Mouse (Mus musculus) liver, adult 2 months (tissue): ENCODE results near the gene Mef2c. TPM values are rescaled to one million over a fixed set of nuclear protein-coding genes. Genes with fewer than 3 reads are reported as not detected.

Experiments used
- DNase-seq: peaks from one replicate; pipeline ENCODE4 v3.0.0-alpha.2; 2011; ENCODE audit warnings: low read depth, low spot score; ENCODE audit errors: extremely low read depth
- H3K27ac ChIP-seq: fragments of 200-500 bp; replicated peaks from 2 replicates; pipeline ENCODE4 v1.5.1; 2012; ENCODE audit warnings: low read depth, mild to moderate bottlenecking, control low read depth, inconsistent platforms, low read length; ENCODE audit not compliant: insufficient read depth
- H3K27me3 ChIP-seq: fragments of 200-500 bp; 2 replicates; pipeline ENCODE4 v1.6.1; 2012; ENCODE audit warnings: mild to moderate bottlenecking, moderate library complexity, low read length, inconsistent platforms; ENCODE audit not compliant: control insufficient read depth, insufficient read depth
- H3K36me3 ChIP-seq: fragments of 200-500 bp; 2 replicates; pipeline ENCODE4 v1.6.1; 2012; ENCODE audit warnings: low read length, inconsistent platforms; ENCODE audit not compliant: control insufficient read depth, insufficient read depth
- H3K4me1 ChIP-seq: fragments of 200-500 bp; 2 replicates; pipeline ENCODE4 v1.6.1; 2011; ENCODE audit warnings: low read length; ENCODE audit not compliant: control insufficient read depth, insufficient read depth
- H3K4me3 ChIP-seq: fragments of 200-500 bp; 2 replicates; pipeline ENCODE4 v1.5.1; 2011; ENCODE audit warnings: low read depth, mild to moderate bottlenecking, control low read depth, low read length, moderate library complexity; ENCODE audit not compliant: insufficient read depth
- H3K79me2 ChIP-seq: fragments of 200-500 bp; 2 replicates; pipeline ENCODE4 v1.6.1; 2012; ENCODE audit warnings: inconsistent platforms, mild to moderate bottlenecking, low read length, moderate library complexity; ENCODE audit not compliant: control insufficient read depth, insufficient read depth
- H3K9ac ChIP-seq: fragments of 200-500 bp; 2 replicates; pipeline ENCODE4 v1.6.1; 2012; ENCODE audit warnings: low read depth, mild to moderate bottlenecking, control low read depth, inconsistent platforms, low read length
- CTCF ChIP-seq: fragments of 200-500 bp; IDR thresholded peaks from 2 replicates; pipeline ENCODE4 v1.5.1; 2011; ENCODE audit warnings: low read depth, low read length, control low read depth
- POLR2A ChIP-seq: fragments of 200-500 bp; IDR thresholded peaks from 2 replicates; pipeline ENCODE4 v1.6.1; 2011; ENCODE audit warnings: low read length, control low read depth; ENCODE audit not compliant: insufficient read depth; ENCODE audit errors: extremely low read depth
- WGBS: fragments of 180-500 bp; shearing (Covaris S2); methylation state at CpG from one replicate; pipeline ENCODE4 v1.1.7; 2018; 5-methylcytosine and 5-hydroxymethylcytosine counted together
- polyA plus RNA-seq: library from polyadenylated mRNA; depleted of rRNA; stranded (reverse); fragments of >200 nt; gene quantifications from 2 replicates; pipeline ENCODE4 v1.2.3, GENCODE M21; 2012
- total RNA-seq: library from RNA; depleted of rRNA; stranded (reverse); fragments of >200 nt; gene quantifications from 2 replicates; pipeline ENCODE4 v1.2.3, GENCODE M21; 2014

Gene Mef2c
- total and polyA plus RNA-seq, 2 experiments, result 1.3 to 3.9 TPM

GRCm38 (mm10) chr13:83551259-83551658, 47.4 kb downstream of the Mef2c start:
- no peak for DNase-seq
- no peak overlapping the region for H3K27ac ChIP-seq
- TF ChIP-seq CTCF (no peak), POLR2A (no peak)

GRCm38 (mm10) chr13:83552051-83552450, 48.2 kb downstream of the Mef2c start:
- no peaks in the 10 kb centered on the region for H3K27me3 ChIP-seq
- WGBS, result 42% methylated on average over 1 of the region's 1 CpGs
- H3K27ac ChIP-seq, result no peak overlapping the region
- H3K4me1 ChIP-seq, result no peaks in the 10 kb centered on the region
- no peak for DNase-seq
- TF ChIP-seq CTCF (no peak), POLR2A (no peak)
- no peaks in the 10 kb centered on the region for H3K36me3 ChIP-seq
- H3K79me2 ChIP-seq, result no peaks in the 10 kb centered on the region
- H3K4me3 ChIP-seq, result no peak overlapping the region
- H3K9ac ChIP-seq, result no peak overlapping the region

More at GRCm38 (mm10) chr13:83551259-83551658, 47.4 kb downstream of the Mef2c start:
- no peaks in the 10 kb centered on the region for H3K27me3 ChIP-seq
- H3K4me3 ChIP-seq, result no peak overlapping the region
- no peaks in the 10 kb centered on the region for H3K36me3 ChIP-seq
- no peak overlapping the region for H3K9ac ChIP-seq
- H3K4me1 ChIP-seq, result no peaks in the 10 kb centered on the region
- H3K79me2 ChIP-seq, result no peaks in the 10 kb centered on the region

- H3K27me3 ChIP-seq, result no peaks in the 10 kb centered on the region; the same call in 1 of the 2 replicates
- no peaks in the 10 kb centered on the region for H3K79me2 ChIP-seq
- DNase-seq, result no peak
- no peak overlapping the region for H3K9ac ChIP-seq
- TF ChIP-seq CTCF, result no peak
- TF ChIP-seq POLR2A, result no peak
- H3K36me3 ChIP-seq, result no peaks in the 10 kb centered on the region
- no peak overlapping the region for H3K4me3 ChIP-seq
- 60% methylated on average over 2 of the region's 2 CpGs for WGBS
- no peaks in the 10 kb centered on the region; the same call in 1 of the 2 replicates for H3K4me1 ChIP-seq
- H3K27ac ChIP-seq, result no peak overlapping the region
Observed at GRCm38 (mm10) chr13:83563261-83563660, 59.4 kb downstream of the Mef2c start.

GRCm38 (mm10) chr13:83565732-83566131, 61.9 kb downstream of the Mef2c start:
- no peak for DNase-seq
- no peak overlapping the region; the same call in 1 of the 2 replicates for H3K27ac ChIP-seq
- WGBS, result 69% methylated on average over 3 of the region's 3 CpGs
- TF ChIP-seq POLR2A (no peak), CTCF (no peak)
- no peaks in the 10 kb centered on the region for H3K27me3 ChIP-seq
- no peaks in the 10 kb centered on the region for H3K79me2 ChIP-seq
- no peaks in the 10 kb centered on the region; the same call in 1 of the 2 replicates for H3K4me1 ChIP-seq
- H3K9ac ChIP-seq, result no peak overlapping the region
- no peaks in the 10 kb centered on the region for H3K36me3 ChIP-seq
- H3K4me3 ChIP-seq, result no peak overlapping the region

- H3K4me3 ChIP-seq, result no peak overlapping the region
- DNase-seq, result no peak
- no peak overlapping the region for H3K27ac ChIP-seq
- no peaks in the 10 kb centered on the region for H3K36me3 ChIP-seq
- H3K4me1 ChIP-seq, result no peaks in the 10 kb centered on the region; the same call in 1 of the 2 replicates
- no peaks in the 10 kb centered on the region for H3K27me3 ChIP-seq
- TF ChIP-seq POLR2A (no peak), CTCF (no peak)
- H3K9ac ChIP-seq, result no peak overlapping the region
- no peaks in the 10 kb centered on the region for H3K79me2 ChIP-seq
- WGBS, result 62% methylated on average over 4 of the region's 4 CpGs
Observed at GRCm38 (mm10) chr13:83566180-83566579, 62.3 kb downstream of the Mef2c start.

GRCm38 (mm10) chr13:83566834-83567534, 63.1 kb downstream of the Mef2c start:
- TF ChIP-seq CTCF (no peak), POLR2A (no peak)
- no peak overlapping the region for H3K9ac ChIP-seq
- H3K79me2 ChIP-seq, result no peaks in the 10 kb centered on the region
- H3K4me1 ChIP-seq, result no peaks in the 10 kb centered on the region; the same call in 1 of the 2 replicates
- no peak for DNase-seq
- no peaks in the 10 kb centered on the region for H3K36me3 ChIP-seq
- no peaks in the 10 kb centered on the region for H3K27me3 ChIP-seq
- WGBS, result 61% methylated on average over 8 of the region's 8 CpGs
- H3K4me3 ChIP-seq, result no peak overlapping the region
- H3K27ac ChIP-seq, result no peak overlapping the region
